Mouse (Mus musculus) monocyte, adult 2 months (primary cell): Measurements from ENCODE around the gene Sun1.

ENCODE experiments used
- DNase-seq, 2 experiments: peaks; one replicate each; pipeline ENCODE4 v3.0.0; 2022; ENCODE audit warnings: low spot score in 2 of 2, low read depth in 1 of 2

Sun1 gene

DNA sequence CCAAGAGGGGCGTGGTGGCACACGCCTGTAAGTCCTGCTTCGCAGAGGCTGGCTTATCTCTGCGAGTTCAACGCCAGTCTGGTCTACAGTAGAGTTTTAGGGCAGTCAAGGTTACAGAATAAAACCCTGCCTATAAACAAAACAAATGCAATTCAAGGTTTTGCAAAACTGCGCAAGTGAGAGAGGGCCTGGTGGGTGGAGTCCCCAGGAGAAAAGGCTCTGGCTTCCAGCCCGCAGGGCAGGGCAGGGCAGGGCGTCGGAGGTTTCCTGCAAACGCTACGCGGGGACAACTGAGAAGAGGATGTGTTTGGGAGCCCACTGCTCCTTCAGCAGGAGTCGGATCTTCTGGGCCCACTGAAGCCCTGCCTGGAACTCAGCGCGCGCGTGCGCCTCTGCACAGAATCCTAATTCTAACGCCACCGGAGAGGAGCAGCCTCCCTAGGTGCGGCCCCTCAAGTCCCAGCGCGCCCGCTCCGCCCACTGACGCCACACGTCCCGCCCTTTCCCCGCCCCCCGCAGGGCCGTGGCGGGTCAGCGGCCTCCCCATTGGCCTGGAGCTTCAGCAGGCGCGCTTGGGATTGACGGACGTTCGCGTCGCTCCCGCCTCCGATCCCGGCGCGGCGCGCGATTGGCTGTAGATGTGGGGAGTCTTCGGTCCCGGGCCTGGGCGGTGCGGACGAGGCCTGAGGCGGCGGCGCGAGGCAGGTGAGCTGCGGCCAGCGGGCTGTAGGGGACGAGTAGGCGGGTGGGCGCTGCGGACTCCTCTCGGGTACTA is at the start of gene Sun1:
TSS of gene Sun1 (plus strand) at position 643 of the 775 bp plus-strand sequence.
- peak; percentile 93 to 96 for DNase-seq

DNA sequence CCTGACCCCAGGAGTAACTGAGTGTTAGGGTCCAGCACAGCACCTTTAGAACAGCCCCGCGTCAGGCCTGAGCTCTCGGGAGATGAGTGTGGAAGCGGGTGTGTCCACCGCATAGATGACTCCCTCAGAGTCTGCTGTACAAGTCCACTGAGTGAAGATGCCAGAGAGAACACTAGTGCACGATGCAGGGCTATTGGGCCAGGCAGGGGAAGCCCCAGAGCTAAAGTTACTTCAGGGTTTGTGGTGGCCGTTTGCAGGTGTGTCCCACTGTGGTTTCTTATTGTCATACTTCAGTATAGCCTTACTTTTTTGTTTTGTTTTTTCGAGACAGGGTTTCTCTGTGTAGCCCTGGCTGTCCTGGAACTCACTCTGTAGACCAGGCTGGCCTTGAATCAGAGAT is 39.5 kb upstream of the Sun1 start:
- no peak for DNase-seq

DNA sequence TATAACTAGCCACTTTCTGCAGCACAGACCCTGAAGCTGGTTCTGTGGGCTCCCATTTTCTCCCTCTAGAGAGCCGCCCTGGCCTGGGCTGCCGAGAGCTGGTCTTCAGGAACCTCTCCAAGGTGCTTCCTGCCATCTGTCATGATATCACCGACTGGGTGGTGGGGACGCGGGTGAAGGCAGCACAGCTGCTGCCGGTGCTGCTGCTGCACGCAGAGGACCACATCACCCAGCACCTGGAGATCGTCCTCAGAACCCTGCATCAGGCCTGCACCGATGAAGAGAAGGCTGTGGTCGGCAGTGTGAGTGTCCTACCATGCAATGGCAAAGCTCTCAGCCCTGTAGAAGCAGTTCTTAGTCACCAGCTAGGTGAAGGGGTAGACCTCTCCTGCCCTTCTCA is 38.8 kb upstream of the Sun1 start:
- no peak for DNase-seq

DNA sequence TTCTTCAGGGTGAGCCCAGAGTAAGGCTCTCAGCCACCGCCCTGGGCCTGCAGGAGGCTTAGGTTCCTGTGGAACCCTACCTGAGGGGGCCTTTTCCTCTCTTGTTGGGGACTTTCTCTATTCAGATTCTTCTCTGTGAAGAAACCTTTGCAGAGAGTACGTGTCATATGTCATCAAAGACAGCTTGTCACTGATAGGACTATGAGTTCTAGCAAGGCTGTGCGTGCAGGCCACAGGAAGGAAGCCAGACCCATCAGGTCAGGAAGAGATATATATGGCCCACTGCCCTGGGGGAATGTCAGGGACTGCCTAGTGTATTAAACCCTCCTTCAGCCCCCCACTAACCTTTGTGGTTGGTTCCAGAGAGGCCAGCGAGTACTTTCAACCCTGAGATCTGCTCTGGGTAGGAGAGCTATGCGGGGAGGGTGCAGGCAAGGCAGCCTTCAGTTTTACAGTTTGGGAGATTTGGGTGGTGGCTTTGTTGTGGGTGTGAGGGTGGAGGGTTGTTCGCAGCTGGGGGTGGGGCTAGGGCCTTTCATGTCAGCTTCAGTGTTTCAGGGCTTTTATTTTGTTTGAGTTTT is 33.6 kb upstream of the Sun1 start:
- DNase-seq = no peak

DNA sequence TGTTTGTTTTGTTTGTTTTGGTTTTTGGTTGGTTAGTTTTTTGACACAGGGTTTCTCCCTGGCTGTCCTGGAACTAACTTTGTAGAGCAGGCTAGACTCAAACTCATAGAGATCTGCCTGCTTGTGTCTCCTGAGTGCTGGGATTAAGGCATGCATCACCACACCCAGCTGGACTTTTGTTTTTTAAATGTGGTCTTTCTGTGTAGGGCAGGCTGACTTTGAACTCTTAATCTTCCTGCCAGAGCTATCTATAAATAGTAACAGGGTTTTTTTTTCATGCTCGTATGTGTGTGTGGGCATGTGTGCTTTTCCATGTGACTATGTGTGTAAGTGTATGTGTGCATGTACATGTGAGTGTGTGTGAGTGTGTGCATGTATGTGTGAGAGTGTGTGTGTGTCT is 32.9 kb upstream of the Sun1 start:
- no peak for DNase-seq

DNA sequence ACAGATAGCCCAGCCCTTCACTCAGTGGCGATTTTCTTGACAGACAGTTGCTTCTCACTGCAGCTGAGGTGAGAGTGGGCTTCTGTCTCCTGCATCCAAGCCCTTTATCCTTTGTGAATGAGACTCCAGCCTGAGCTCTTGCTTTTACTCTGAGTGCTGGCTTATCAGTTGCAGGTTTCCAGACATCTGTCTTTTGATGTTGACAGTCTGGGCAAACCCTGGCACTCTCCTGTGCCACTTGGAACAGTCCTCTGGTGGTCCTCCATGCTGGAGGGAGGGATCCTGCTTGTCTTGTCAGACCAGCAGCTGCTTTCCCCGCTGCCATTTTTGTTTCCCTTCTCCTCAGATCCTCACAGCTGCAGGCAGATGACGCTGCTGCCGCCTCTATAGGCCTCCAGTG is 28.5 kb upstream of the Sun1 start:
- no peak for DNase-seq

DNA sequence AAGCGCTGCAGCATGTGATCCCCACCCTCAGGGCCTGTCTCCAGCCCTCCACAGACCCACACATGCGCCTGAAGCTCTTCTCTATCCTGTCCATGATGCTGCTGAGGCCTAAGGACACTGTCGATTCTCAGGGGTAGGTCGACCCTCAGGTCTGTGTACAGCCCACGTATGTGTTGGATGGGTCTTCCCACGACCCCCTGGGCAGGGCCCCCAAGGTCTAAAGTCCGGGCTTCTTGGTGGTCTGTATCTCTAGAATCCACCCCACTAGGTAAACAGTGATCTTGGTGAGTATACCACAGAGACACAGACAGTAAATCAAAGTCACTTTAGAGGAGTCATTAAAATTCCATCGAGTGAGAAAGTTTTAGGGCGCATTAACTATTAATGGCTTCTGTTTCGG is 26.3 kb upstream of the Sun1 start:
- no peak for DNase-seq

DNA sequence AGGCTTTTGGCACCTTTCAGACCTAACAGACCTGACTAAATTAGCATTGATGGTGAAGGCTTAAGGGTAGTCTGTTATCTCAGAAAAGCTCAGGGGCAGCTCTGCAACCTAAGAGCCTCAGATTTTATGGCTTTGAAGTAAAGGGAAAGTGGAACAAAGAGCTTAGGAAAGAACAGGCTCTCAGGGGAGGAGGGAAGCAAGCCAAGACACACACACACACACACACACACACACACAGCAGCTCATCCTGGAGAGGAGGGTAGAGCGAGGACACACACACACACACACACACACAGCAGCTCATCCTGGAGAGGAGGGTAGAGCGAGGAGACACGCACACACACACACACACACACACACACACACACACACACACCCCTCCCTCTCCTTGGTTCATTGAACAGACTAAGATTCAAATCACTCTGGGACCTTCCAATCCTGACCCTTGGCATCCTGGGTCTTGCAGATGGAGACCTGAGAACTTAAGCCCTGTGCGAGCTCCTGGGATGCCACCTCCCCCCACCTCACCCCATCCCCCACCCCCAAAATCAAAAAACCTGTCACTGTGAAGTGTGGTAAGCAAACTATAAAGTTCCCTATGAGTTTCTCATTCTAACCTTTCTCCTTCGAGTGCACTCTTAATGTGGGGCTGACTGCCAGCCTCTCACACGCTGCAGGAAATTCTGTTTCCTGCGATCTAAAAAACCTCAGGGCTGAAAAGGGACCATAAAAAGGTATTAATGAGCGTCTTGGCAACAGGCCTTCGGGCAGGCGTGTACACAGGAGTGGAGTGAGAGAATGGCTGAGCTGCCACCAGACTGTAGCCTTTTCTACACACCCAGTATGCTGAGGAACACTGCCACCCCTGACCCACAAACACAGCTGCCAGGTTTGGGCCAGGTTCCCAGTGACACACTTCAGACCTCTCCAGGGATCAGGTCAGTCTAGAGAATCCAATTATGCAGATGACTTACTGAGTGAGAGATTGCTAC is 25.6 kb upstream of the Sun1 start:
- no peak for DNase-seq

DNA sequence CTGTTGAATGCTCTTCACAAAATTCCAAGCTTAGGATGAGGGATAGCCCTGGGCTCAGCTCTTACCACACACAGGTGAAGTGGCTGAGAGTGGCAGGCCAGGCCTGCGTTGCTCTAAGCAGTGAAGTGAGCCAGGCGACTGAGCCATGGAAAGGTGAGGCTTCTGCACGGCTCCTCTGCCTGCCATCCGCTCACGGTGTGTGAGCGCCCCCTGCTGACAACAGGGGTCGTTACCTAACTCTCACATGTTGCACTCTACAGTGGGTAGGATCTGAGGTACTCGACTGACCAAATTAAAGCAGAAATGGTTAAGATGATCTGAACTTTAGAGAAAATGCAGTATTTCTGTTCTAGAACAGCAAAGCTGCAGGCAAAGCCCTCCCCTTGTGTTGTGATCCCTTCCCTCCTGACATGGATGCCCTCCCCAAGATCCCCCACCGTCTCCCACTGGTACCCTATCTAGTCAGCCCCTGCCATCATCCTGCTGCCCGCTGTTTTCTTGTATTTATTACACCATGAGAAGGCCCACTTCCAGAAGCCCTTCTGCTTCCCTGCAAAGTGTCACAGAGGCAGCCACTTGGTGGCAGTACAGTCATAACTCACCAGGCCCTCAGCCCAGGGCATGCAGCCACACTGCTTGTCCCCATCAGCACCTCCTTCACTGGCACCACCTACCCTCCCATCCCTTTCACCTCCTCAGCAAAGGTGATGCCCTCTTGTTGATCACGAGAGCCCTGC is 21.4 kb upstream of the Sun1 start:
- peak in 1 of 2 experiments; percentile 55 for DNase-seq

DNA sequence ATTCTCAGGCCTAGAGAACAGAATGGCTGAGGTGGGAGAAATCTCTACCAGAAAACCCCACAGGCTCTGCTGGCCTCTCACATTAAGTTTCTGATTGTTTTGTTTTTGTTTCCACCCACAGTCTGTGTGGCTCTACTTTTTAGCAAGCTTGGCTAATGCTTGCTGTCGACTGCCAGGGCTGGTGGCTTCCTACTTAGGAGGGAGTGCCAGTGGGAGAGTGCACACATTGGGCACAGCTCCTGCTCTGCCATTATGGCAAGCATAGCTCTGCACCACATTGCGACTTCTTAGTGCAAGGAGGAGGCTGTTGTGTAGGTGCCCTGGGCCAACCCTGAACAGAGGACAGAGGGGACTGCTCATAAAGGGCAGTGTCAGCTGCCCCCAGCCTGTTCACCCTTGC is 17.3 kb upstream of the Sun1 start:
- DNase-seq = no peak

DNA sequence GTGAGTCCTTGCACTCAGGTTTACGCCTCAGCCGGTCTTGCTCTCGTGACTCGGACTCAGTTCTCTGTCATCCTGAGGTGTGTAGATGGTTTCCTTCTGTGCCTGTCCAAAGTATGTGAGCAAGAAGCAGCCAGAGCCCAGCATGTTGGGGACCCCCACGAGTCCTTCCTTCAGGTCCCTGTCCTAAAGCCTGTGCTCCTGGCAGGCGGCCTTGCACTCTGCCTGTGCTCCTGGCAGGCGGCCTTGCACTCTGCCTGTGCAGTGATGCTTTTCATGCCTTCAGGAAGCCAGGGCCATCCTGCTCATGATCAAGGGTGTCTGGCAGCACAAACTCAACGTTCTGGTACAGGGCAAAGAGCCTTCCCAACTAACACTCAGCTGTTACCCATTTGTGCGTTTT is 16.8 kb upstream of the Sun1 start:
- no peak for DNase-seq

DNA sequence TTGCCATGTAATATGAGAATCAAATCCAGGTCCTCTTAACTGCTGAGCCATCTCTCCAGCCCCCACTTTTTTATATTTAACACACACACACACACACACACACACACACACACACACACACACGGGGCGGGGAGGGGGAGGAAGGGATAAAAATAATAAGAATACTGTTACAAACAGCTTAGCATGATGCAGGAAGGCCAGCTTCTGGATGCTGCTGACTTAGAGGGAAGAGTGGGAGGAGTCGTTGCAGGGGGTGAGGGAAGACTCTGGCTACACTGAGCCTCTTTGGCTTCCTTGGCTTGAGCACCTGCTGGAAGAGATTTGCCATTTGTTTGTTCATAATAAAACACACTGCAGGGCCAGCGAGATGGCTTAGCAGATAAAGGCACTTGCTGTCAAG is 15.5 kb upstream of the Sun1 start:
- DNase-seq = no peak

DNA sequence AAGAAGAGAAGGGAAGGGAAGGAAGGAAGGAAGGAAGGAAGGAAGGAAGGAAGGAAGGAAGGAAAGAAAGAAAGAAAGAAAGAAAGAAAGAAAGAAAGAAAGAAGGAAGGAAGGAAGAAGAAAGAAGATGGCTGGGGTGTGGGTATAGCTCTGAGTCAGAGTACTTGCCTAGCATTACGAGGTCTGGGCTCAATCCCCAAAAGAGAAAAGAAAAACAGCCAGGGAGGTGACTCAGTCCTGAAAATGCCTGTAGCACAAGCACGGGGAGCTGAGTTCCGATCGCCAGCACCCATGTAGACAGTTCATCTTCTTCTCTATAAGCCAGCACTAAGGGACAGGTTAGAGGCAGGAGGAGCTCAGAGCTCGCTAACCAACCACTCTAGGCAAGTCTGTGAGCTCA is 10.7 kb upstream of the Sun1 start:
- no peak for DNase-seq

DNA sequence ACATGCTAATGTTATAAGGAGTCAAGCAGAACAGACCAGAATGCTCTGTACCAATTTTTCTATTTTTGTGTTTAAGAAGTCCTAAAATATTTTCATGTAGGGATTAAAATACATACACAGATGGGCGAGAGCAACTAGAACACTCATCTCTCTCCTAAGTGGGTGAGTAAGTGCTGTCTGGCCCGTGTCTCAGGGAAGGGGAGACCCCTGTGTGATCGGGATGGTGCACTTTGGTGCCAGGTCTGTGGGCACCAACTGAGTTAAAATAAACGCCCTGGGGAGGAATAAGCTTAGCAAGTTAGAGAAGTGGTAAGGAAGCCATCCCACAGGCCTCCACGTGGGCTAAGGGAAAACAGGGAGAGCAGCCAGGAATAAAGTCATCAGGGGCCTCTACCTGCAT is 9.5 kb upstream of the Sun1 start:
- DNase-seq = no peak

DNA sequence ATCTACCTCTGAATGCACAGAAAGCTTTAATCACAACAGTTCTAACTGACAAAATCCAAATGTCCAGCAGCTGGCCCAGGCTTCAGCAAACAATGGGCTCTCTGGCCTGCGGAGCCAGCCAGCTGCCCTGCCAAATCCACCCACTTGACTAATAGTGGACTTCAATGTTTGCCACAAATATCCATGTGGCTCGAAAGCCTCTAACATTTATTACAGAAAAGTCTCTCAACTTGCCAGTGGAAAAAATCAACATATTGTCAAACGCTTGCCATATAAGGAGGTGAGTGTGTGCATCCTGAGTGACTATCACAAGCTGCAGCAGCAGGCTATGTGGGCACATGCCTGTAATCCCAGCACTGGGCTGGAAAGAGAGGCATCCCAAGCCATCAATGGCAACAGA is 1.7 kb upstream of the Sun1 start:
- DNase-seq = no peak

DNA sequence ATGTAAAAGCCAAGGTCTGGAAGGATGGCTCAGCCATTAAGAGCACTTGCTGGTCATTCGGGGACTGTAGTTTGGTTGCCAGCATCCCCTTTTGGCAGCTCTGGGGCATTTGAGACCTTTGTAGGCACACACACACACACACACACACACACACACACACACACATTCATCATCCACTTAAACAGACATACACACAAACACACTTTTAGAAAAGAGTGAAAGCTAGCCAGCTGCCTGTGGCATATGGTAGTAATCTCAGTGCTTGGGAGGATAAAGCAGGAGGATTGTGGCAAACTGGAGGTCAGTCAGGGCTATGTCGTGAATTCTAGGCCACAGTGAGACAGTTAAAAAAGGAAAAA is 822 bp upstream of the Sun1 start:
- no peak for DNase-seq

DNA sequence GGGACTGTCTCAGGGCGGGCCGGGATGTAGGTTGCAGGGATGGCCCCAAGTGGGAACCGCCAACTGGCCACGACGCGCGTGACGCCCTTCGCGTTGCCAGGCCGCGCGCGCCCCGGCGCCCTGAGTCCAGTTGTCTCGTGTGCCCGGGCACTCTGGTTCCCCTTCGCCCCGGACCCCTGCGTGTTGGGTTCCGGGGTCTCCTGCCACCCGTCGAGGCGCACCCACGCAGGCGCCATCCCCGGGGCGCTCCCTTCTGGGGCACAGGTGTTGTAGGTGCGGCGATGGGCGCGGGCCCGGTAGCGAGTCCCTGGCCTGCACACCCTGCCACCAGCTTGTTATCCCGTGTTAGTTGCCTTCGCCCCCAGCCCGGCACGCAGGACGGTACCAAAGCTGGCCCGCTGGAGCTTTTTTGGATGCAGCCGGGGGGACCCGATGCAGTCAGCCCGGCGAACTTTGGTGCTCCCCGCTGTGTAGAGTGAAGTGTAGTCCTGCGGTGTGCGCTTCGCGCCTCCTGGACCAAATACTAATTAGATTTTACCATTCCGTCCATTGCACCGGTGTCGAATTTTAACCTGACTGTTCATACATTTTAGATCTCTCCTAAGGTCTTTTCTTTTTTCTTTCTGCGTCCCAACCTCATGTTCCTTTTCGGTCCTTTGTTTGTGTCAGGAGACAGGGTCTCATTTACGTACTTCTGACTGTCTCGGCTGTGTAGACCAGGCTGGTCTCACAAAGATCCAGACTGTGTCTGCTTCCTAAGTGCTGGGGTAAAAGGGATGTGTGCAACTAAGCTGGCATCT is 533 bp downstream of the Sun1 start:
- no peak for DNase-seq

DNA sequence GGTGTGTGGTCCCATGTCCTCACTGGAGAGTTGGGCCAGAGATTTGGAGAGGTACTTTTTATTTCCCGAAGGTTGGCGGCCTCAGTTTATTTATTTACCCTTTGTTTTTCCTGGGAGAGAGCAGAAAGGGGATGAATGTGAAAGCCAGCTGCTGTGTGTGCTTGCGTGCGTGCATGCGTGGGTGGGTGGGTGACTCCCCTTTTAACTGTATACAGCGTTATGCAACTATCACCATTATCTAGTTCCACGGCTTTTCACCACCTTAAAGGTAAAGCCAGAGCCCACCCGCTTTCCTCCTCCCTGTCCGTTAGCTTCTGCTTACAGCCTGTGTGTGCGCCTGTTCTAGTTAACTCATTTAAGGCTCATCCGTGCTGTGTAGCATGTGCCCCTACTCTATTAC is 1.7 kb downstream of the Sun1 start:
- DNase-seq = no peak

DNA sequence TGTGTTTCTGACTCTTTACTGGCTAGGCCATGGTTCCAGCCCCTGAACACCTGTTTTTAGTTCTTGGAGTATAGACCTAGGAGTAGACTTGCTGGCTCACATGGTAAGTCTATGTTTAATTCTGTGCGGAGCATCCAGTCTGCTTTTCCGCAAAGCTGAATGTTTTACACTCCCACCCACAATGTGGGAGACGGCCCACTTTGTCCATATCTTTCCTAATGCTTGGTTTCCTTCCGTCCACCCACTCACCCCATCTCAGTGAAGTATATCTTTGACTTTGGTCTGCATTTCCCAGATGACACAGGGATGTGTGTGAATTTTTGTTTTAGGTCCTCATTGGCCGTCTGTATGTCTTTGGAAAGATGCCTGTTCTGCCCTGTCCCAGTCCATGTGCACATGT is 2.9 kb downstream of the Sun1 start:
- DNase-seq = no peak

DNA sequence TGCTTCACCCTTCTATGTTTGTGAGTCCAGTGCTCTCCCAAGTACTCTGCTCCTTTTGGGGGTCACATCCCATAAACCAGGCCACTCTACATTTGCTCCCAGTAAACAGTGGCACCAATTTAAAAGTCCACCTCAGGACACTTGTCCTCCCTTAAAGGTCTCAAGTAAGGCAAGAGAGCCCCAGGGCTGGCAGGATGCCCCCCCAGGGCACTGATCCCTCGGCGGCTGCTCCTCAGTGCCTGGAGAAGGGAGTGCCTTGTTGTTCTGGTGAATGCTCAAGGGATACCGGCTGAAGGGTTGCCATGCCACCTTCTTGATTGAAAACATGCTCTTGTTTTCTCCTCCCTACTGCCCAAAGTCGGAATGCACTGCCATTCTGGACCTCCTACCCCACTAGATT is 5.6 kb downstream of the Sun1 start:
- DNase-seq = no peak

DNA sequence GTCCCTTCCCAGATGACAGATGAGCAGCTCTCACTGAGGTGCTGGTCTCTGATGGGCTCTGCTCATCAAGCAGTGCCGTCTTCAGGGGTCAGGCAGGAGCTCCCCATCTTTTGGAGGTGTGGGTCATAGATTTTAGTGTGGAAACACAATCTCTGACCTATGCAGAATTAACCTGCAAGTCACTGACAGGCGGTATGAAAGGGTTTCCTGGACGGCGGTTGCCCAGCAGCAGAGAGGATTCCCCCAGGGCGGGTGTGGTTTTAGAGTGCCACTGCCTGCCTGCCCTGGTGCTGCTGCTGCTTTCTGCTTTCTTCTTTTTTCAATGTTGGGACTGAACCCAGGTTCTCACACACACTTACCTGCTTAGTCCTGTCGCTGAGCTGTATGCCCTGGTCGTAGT is 6.1 kb downstream of the Sun1 start:
- no peak for DNase-seq
